Mouse (Mus musculus): ENCODE results near the gene Muc2.
"Not testable (repeated sequence)": the region's sequence is repeated elsewhere in the genome, so short reads cannot be mapped to it uniquely, and the experiment has no call there.

Gene Muc2

DNA sequence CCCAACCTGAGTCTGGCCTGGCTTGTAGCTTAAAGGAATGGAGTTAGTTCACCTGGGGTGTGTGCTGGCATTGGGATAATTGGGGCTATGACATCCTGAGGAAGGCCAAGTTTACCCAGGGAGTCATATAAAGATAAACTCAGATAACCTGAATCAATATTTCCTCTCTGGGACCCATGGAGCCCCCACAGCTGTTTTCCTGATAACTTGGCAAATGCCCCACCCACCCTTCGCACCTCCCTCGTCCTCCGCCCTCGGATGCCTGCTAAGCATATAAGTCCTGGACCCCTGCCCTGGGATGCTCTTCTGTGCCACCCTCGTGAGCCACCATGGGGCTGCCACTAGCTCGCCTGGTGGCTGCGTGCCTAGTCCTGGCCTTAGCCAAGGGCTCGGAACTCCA, at the start of gene Muc2:
TSS of gene Muc2 (plus strand) at position 301 of the 400 bp plus-strand sequence.
- DNase-seq, result no peak

DNA sequence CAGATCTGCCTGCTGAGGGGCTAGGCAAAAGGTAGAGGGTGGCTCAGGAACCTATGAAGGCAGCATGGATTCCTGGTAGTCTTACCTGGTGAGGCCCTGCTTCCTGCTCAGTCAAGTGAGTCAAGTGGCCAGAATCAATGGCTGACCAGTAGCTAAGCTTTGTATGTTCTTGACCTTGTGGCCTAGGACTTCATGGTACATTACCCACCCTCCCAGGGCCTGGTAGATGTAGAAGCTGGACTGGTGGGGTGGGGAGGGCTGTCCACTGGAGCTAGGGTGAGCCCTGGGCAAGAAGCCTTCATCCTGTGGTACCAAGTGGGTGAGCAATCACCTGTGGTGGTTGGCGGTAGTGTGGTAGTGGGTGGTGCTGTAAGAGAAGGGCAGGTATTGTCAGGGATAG, 47.8 kb upstream of the Muc2 start:
- no peak for DNase-seq

DNA sequence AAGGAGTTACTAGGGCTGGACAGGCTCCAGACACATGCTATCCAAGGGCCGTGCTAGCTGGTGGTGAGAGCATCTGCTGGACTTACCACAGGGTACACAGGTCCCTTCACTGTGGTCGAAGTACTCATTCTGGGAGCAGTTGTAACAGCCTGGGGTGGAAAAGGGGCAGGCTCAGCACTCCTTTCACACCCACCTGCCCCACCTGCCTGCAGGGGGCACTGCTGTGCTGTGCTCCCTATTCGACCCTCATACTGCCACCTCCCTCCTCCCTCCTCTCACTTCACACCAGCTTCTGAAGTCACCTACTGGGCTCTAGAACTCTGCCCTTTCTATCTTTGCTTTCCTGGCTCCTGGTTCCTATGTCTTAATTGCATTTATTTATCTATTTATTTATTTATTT, 47.0 kb upstream of the Muc2 start:
- DNase-seq, result peak; percentile 72

DNA sequence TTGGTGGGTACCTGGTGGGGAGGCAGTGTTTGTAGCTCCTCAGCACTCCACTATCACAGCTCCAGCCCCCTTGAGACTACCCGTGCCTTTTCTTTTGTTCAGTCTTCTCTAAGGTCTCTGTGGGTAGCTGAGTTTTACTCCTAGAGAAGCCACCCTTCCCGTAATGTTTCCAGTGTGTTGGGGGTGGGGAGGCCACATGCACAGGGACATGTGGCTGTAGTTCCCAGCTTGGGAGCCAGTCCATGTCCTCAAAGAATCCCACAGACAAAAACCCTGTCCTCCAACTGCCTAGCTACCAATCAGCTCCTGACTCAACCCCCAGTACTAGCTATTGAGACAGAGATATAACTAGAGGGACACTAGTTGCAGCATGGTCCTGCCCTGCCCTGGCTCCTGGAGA, 43.1 kb upstream of the Muc2 start:
- no peak for DNase-seq

DNA sequence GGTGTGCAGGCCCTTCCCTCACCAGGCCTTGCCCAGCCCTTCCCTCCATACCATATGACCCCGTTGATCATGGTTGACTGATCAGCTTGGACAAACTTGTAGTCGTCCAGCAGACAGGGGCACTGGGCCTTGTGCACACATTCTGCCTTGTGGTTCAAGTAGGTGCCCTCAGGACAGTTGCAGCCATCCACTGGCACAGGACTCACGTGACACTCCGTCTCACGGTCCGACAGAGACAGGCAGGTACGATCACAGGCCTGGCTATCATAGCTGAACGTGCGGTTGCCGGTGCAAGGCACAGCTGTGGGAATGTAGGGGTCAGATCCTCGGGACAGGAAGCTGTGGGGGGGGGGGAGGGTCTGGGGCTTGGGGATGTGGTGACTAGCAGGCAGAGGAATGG, 42.3 kb upstream of the Muc2 start:
- DNase-seq, result no peak

DNA sequence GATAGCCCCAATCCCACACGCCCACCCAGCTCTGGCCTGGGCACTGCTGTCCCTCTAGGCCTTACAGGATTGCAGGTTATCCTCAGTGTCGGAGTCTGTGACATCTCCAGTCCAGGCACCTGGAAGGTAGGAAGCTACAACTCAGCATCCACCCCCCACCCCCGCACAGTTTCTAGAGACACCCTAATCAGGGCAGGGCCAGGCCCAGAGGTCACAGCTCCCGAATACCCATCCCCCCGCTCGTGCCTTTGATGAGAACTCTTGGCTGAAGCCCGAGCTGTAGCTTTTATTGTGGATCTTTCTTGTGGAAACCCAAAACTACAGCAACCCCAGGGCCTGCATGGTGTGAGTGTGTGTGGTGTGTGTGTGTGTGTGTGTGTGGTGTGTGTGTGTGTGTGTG, 37.9 kb upstream of the Muc2 start:
- DNase-seq, result no peak

DNA sequence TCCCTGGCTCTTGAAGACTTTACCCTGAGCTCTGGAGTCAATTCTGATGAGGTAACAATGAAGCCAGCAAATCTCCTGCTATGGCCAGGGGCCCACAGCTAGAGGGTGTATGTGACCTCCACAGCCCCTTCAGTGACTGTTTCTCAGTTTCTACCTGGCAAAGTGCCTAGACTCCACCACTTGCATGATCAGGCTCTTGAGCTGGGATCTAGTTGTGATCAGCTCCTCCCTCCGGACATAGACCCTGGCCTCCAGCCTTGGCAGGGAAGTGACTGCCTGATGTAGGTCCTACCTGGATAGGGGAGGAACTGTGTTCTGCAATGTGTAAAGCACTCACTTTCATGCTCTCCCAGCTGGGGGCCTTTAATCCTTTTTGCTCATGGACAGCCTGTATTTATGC, 29.8 kb upstream of the Muc2 start:
- no peak for DNase-seq

DNA sequence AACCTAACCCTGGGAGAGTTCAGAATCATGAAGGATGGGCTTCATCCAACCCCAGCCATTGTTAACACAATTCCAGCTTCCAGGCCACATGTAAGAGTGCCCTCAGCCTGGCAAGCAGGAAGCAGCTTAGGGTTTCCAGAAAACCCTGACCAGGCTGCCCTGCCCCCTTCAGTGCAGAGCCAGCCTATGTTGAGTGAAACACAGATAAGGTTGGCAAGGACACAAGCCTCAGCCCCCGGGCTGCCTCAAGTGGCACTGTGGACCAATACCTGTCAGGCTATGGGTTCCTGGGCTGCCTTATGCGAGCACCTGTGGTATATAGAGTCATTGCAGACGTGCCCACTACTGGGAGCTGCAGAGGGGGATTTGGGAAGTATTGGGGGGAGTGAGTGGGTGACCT, 28.7 kb upstream of the Muc2 start:
- no peak for DNase-seq

DNA sequence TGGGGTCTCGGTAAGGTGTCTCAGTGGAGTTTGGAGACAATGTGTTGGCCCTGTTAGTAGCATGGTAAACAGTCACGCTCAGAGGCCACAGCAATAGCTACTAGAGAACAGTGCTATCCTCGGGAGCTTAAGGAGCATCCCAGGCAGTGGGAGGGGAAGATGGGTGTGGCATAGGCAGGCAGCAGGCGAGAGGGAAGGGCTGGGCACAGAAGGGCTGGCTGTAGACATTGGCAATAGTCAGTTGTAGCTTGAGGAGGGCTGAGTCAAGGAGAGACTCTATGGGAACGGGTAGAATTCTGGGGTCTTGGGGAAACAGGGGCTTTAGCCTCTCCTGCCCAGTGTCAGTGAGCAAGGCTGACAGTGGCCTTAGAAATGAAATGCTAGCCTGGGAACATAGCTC, 27.9 kb upstream of the Muc2 start:
- no peak for DNase-seq

DNA sequence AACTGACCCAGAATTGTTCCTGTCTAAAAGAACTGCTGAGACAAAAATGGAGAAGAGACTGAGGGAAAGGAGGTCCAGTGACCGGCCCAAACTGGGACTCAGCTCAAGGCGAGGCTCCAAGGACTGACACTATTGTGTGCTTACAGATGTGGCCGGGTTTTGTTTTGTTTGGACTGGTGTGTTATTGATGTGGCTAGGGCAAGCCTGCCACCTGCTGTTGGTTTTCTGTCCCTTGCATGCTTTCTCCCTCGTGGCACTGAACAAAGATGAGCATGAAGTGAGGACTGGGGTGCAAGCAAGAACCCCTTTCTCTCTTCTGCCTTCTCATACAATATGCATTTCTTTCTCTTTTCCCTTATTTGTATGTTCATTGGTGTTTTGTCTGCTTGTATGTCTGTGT, 23.9 kb upstream of the Muc2 start:
- DNase-seq, result peak; percentile 67

DNA sequence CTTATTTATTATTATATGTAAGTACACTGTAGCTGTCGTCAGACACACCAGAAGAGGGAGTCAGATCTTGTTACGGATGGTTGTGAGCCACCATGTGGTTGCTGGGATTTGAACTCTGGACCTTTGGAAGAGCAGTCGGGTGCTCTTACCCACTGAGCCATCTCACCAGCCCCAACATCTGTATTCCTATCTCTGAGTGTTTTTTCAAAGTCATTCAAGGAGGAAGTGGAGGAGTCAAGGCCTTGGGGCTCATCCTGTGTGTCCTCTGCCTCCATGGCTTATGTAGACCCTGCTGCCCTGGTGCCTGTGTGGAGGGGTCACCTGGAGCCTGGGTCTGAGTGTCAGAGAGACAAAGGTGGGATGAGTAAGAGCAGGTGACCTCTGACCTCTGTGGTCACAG, 21.0 kb upstream of the Muc2 start:
- not testable (repeated sequence) for DNase-seq

DNA sequence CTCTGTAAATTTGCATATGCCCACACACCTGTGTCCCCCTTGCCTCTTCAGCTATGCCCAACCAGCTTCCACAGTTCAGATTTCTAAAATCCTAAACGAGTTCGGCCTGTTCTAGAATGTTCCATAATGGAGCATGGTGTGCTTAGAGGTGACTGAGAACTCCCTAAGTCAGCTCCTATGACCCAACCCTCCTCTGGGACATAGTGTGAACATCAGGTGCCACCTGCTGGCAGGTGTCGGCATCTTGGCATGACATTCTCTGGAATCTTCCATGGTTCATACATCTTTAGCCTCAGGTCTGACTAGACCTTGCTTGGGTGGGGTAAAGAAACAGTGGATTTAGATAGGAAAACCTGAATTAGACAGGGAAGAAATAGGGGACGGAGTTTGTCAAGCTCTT, 19.1 kb upstream of the Muc2 start:
- DNase-seq, result peak; percentile 70

DNA sequence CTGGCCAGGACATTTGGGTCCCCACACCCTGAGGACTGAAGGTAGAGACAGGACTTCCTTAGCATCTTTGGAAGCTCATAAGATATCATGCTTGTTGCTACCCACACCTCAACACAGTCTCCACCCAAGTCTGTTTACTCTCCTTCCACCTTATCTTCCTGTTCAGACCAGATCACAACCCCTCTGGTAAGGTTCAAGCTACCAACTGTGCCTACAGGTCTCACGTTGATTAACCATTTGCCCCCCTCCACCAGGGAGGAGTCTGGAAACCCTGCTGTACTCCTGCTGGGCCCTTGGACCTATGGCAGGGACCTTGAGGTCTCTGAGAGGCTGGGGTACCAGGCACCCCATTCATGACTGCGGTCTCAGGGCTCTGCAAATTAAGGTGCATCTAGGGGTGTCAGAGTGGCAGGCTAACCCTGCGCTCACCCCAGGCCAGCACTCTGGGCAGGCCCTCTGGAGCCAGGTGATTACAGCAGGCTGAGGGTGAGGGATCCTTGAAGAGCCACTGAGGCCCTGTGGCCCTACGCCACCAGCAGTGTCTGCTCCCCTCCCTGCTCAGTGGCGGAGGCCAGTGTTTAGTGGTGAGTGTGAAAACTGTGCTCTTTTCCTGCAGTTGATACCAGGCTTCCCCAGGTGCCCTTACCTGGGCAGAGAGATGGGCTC, 18.4 kb upstream of the Muc2 start:
- no peak for DNase-seq

DNA sequence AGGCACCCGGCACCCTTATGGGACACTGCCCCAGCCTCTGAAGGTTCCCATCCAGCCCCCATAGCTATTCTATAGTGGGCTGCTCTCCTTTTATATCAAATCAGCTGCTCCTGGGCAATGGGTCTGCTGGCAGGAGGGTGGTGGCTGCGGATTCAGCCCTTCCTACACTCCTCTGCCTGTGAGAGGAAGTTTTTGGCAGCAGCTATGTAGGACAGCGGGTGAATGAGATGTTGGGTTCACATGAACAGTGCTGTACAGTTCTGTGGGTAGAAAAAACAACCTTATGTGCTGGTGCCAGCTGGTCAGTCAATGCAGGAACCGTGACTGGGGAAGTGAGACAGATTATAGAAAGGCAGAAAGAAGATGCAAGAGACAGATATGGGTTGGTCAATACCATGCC, 11.2 kb upstream of the Muc2 start:
- DNase-seq, result no peak

DNA sequence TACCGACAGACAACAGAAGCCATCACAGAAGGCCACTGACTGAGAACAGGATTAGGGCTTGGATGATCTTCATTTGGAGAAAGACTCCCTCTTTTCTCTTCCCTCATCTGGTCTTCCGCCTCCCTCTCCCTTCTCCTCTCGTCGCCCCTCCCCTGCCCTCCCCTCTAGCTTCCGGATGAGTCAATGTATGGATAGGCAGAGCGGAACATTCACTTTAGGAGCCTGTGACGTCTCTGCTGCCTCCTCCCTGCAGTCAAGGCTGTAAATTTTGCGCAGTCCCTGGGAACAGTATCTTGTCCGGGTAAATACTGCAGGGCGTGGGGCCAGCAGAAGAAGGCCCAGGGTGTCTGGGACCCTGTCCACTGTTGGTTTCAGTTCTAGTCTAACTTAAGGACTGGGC, 2.8 kb upstream of the Muc2 start:
- DNase-seq, result no peak

DNA sequence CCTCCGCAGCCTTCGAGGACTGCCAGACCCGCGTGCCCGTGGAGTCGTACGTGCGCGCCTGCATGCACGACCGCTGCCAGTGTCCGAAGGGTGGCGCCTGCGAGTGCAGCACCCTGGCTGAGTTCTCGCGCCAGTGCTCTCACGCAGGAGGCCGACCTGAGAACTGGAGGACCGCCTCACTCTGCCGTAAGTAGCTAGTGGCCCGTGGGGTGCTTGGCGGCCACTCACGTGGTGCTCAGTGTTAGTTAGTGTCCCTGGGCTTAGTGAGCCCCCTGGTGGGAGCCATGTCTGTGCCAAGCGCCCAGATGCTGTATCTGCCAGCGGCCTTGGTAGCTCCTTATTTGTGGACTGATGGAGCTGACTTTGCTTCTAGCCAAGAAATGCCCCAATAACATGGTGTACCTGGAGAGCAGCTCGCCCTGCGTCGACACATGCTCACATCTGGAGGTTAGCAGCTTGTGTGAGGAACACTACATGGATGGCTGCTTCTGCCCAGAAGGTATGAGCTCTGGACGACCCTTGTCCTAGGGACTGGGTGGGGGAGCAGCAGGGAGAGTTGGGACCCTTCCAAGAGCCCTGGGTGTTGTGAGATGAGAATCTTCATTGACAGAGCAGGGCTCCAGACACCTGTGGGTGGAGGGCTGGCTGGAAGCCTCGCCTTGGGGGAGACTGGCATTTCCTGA, 3.6 kb downstream of the Muc2 start:
- DNase-seq, result peak; percentile 24

DNA sequence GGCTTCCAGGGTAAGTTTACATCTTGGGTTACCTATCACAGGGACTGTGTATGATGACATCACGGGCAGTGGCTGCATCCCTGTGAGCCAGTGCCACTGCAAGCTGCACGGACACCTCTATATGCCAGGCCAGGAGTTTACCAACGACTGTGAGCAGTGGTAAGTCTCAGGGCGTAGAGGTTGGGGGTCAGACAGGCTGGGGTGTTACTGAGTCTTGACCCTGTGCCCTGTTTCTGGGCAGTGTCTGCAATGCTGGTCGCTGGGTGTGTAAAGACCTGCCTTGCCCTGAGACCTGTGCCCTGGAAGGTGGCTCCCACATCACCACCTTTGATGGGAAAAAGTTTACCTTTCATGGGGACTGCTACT, 4.1 kb downstream of the Muc2 start:
- no peak for DNase-seq

DNA sequence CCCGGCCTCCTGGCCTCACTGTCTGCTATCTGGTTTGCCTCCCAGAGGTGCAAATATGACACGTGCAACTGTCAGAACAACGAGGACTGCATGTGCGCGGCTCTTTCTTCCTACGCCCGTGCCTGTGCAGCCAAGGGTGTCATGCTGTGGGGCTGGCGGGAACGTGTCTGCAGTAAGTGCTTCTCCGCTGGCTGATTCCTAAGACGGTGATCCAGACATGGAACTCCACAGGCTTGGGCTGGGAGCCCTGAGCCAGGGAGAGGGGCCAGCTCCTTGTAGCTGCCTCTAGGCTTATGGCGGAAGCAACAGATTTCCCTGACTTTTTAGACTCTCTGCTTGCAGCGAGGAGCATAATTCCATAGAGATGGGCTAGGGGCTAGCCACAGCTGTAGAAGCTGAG, 6.4 kb downstream of the Muc2 start:
- no peak for DNase-seq

DNA sequence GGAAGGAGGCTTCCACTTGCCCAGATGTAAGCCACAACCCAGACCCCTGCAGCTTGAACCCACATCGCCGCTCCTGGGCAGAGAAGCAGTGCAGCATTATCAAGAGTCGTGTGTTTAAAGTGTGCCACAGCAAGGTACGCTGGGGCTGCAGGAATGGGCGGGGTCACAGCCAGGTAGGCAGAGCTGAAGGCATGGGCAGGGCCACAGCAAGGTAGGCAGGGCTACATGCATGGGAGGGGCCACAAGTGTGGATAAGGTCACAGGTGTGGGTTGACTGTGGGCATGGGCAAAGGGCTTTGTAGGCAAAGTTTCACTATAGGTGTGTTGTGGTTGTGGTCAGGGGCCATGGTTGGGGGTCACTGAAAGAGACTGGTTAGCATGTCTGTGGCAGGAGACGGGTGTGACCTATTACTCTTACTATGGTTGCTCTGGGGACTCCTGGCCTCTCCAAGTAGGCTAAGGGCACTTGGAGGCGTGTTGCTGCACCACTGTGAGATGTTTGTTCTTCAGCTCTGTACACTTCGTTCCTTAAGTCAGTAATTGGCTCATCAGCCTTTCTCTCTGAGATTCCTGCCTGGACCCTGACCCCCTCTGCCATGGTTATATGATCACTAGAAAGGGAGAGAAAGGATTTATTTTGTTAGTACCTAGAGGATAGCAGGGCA, 9.5 kb downstream of the Muc2 start:
- no peak for DNase-seq

DNA sequence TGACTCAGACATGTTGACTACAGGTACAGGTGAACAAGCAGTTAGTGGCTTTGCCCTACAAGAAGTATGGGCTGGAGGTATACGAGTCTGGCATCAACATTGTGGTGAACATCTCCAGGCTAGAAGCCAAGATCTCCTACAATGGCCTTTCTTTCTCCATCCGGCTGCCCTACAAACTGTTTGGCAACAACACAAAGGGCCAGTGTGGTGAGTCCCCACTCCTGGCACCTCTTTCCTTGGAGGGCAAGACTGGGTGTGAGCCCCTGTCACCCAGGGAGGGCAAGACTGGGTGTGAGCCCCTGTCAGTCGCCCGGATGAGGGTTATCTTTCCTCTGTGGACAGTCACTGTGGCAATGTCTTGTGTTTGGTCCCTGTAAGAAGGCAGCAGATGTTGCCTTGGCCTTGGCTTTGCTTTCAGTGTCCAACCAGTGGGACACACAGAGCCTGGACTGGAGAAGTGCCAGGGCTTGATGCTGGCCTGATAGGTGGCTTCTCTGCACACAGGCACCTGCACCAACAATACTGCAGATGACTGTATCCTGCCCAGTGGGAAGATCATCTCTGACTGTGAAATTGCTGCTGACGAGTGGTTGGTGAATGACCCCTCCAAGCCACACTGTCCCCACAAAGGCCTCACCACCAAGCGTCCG, 57.4 kb downstream of the Muc2 start:
- no peak for DNase-seq

DNA sequence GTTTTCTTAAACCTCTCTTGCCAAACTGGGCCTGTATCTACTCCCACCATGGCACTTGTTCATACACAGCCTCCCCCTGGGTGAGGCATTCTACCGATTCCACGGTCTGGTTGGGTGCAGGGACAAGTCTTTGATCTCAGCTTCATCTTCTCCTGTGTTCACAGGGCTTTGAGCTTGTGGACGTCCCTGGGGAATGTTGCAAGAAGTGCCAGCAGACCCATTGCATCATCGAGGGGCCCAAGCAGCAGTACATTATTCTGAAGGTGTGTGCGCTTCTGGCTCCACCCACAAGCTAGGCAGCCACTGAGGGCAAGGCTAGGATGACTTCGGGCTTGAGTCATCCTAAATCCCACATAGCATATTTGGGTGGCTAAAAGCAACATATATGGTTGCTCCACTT, 62.4 kb downstream of the Muc2 start:
- DNase-seq, result no peak

DNA sequence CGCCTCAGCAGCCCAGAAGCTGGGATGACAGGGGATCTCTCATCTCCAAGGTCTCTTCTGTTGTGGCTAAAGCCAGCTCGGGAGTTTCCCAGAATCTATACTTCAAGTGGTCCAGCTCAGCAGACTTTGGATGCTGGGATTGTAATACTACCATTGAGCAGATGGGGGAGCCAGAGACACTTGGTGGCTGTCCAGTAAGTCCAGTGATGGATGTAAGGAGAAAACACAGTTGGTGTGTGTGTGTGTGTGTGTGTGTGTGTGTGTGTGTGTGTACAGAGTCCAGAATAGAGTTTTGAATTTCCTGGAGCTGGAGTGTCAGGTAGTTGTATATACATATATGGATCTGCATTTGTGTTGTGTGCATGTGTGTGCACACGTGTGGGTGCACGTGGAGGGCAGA, 65.7 kb downstream of the Muc2 start:
- DNase-seq, result peak; percentile 67

DNA sequence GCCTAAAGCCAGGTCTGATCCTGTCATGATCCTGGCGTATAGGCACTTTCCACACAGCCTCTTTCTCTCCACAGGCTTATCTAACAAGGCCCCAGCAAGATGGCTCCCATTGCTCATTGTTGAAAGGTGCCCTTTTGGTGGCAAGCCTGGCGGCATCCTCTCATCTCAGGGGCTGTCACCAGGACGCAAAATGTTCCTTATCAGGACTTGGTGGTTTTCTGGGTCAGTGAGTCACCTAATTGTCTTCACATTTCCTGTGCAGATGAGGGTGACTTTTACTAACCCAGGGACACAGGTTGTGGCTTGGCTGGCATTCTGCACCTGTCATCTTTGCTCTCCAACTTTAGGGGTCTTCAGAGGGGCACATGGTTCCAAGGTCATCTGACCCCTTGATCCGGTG, 68.2 kb downstream of the Muc2 start:
- DNase-seq, result no peak

DNA sequence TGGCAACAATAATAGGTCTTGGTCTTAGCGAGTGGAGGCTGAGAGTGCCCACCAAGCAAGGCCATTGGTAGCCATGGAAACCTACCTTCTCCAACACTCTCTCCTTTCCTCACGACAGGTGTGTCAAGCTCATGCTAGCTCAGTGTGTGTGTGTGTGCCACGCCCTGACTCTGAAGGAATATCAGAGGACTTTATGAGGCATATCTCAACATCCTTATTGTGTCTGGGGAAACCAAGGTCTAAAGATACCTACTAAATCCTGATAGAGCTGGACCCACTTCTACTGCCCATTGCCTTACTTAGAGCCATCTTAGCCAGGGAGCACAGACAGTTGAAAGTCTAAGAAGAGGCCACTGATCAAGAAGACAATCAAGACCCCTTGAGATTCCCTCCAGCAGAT, 80.4 kb downstream of the Muc2 start:
- no peak for DNase-seq

Data from thymus, postnatal 4 days (tissue).